Mouse (Mus musculus): ENCODE results near the gene Rrnad1. TPM values are rescaled to one million over a fixed set of nuclear protein-coding genes. Genes with fewer than 3 reads are reported as not detected.

Gene Rrnad1
- polyA plus RNA-seq, 1 experiment from 2014 or later, result 20.2 TPM

GRCm38 (mm10) chr3:87970939-87971488, 40.5 kb upstream of the Rrnad1 start, which contains the start of gene Nes:
Nes (plus strand) TSS chr3:87971078.
- peak; percentile 79 for ATAC-seq (ENCODE audit: low read depth)
- H3K4me2 ChIP-seq (ENCODE audit: low read depth, low read length), result peak within 1 kb of the TSS; percentile 90
- H3K27me3 ChIP-seq (ENCODE audit: control insufficient read depth, insufficient read depth, low read depth, low read length), result no peaks in the 10 kb centered on the region; the same call in 1 of the 2 replicates
- peaks cover 41% of the 10 kb centered on the region for H3K4me1 ChIP-seq (replicated peaks; ENCODE audit: control insufficient read depth, insufficient read depth, low read length)
- no peaks in the 10 kb centered on the region for H3K9me3 ChIP-seq (ENCODE audit: control insufficient read depth, low read length)
- H3K9ac ChIP-seq (ENCODE audit: low read length), result peak within 1 kb of the TSS; percentile 78
- no peaks in the 10 kb centered on the region for H3K36me3 ChIP-seq (ENCODE audit: control insufficient read depth, insufficient read depth, low read length)
- peak within 1 kb of the TSS; percentile 63 for H3K27ac ChIP-seq (ENCODE audit: low read length)
- H3K4me3 ChIP-seq (ENCODE audit: low read length), result peak within 1 kb of the TSS; percentile 61
- WGBS, result 0% methylated on average over 44 of the region's 44 CpGs

- H3K4me2 ChIP-seq (ENCODE audit: low read depth, low read length), result peak overlapping the region; percentile 90
- H3K4me3 ChIP-seq (ENCODE audit: low read length), result peak overlapping the region; percentile 61
- H3K4me1 ChIP-seq (replicated peaks; ENCODE audit: control insufficient read depth, insufficient read depth, low read length), result peaks cover 41% of the 10 kb centered on the region
- no peaks in the 10 kb centered on the region for H3K9me3 ChIP-seq (ENCODE audit: control insufficient read depth, low read length)
- H3K27ac ChIP-seq (ENCODE audit: low read length), result peak overlapping the region; percentile 63
- no peaks in the 10 kb centered on the region; the same call in 1 of the 2 replicates for H3K27me3 ChIP-seq (ENCODE audit: control insufficient read depth, insufficient read depth, low read depth, low read length)
- ATAC-seq (ENCODE audit: low read depth), result peak; percentile 15; the same call in 1 of the 2 replicates
- peak overlapping the region; percentile 78 for H3K9ac ChIP-seq (ENCODE audit: low read length)
- under 1% methylated on average over 21 of the region's 21 CpGs for WGBS
- H3K36me3 ChIP-seq (ENCODE audit: control insufficient read depth, insufficient read depth, low read length), result no peaks in the 10 kb centered on the region
Measured at GRCm38 (mm10) chr3:87970184-87970938, 39.8 kb upstream of the Rrnad1 start.

- Histone ChIP-seq H3K27ac (ENCODE audit: low read length) (peak overlapping the region; percentile 95), H3K27me3 (ENCODE audit: control insufficient read depth, insufficient read depth, low read depth, low read length) (no peaks in the 10 kb centered on the region), H3K9ac (ENCODE audit: low read length) (peak overlapping the region; percentile 79), H3K4me1 (replicated peaks; ENCODE audit: control insufficient read depth, insufficient read depth, low read length) (peaks cover 9% of the 10 kb centered on the region), H3K9me3 (ENCODE audit: control insufficient read depth, low read length) (no peaks in the 10 kb centered on the region), H3K4me3 (ENCODE audit: low read length) (peak overlapping the region; percentile 58), H3K4me2 (ENCODE audit: low read depth, low read length) (peak overlapping the region; percentile 76), H3K36me3 (ENCODE audit: control insufficient read depth, insufficient read depth, low read length) (no peaks in the 10 kb centered on the region)
- peak; percentile 99 for ATAC-seq (ENCODE audit: low read depth)
- WGBS, result under 1% methylated on average over 27 of the region's 27 CpGs
Measured at GRCm38 (mm10) chr3:87960586-87961191, 30.2 kb upstream of the Rrnad1 start.

- Histone ChIP-seq H3K9ac (ENCODE audit: low read length) (peak overlapping the region; percentile 79), H3K36me3 (ENCODE audit: control insufficient read depth, insufficient read depth, low read length) (no peaks in the 10 kb centered on the region), H3K27me3 (ENCODE audit: control insufficient read depth, insufficient read depth, low read depth, low read length) (no peaks in the 10 kb centered on the region), H3K4me3 (ENCODE audit: low read length) (peak overlapping the region; percentile 58), H3K27ac (ENCODE audit: low read length) (peak overlapping the region; percentile 95), H3K4me2 (ENCODE audit: low read depth, low read length) (peak overlapping the region; percentile 76), H3K9me3 (ENCODE audit: control insufficient read depth, low read length) (no peaks in the 10 kb centered on the region), H3K4me1 (replicated peaks; ENCODE audit: control insufficient read depth, insufficient read depth, low read length) (peaks cover 9% of the 10 kb centered on the region)
- 6% methylated on average over 10 of the region's 10 CpGs for WGBS
- no peak for ATAC-seq (ENCODE audit: low read depth)
Measured at GRCm38 (mm10) chr3:87960191-87960585, 29.7 kb upstream of the Rrnad1 start.

- Histone ChIP-seq H3K27ac (ENCODE audit: low read length) (no peak overlapping the region; the same call in 1 of the 2 replicates), H3K4me2 (ENCODE audit: low read depth, low read length) (no peak overlapping the region), H3K27me3 (ENCODE audit: control insufficient read depth, insufficient read depth, low read depth, low read length) (no peaks in the 10 kb centered on the region), H3K9me3 (ENCODE audit: control insufficient read depth, low read length) (no peaks in the 10 kb centered on the region), H3K4me3 (ENCODE audit: low read length) (no peak overlapping the region), H3K4me1 (replicated peaks; ENCODE audit: control insufficient read depth, insufficient read depth, low read length) (peaks cover 9% of the 10 kb centered on the region), H3K9ac (ENCODE audit: low read length) (no peak overlapping the region), H3K36me3 (ENCODE audit: control insufficient read depth, insufficient read depth, low read length) (no peaks in the 10 kb centered on the region)
- 67% methylated on average over 7 of the region's 7 CpGs for WGBS
- no peak for ATAC-seq (ENCODE audit: low read depth)
Measured at GRCm38 (mm10) chr3:87959371-87959770, 28.9 kb upstream of the Rrnad1 start.

GRCm38 (mm10) chr3:87958967-87959366, 28.4 kb upstream of the Rrnad1 start:
- no peak for ATAC-seq (ENCODE audit: low read depth)
- no peak overlapping the region for H3K9ac ChIP-seq (ENCODE audit: low read length)
- H3K36me3 ChIP-seq (ENCODE audit: control insufficient read depth, insufficient read depth, low read length), result no peaks in the 10 kb centered on the region
- H3K4me1 ChIP-seq (replicated peaks; ENCODE audit: control insufficient read depth, insufficient read depth, low read length), result peaks cover 9% of the 10 kb centered on the region
- H3K9me3 ChIP-seq (ENCODE audit: control insufficient read depth, low read length), result no peaks in the 10 kb centered on the region
- H3K4me2 ChIP-seq (ENCODE audit: low read depth, low read length), result no peak overlapping the region
- H3K27me3 ChIP-seq (ENCODE audit: control insufficient read depth, insufficient read depth, low read depth, low read length), result no peaks in the 10 kb centered on the region
- H3K27ac ChIP-seq (ENCODE audit: low read length), result no peak overlapping the region
- no peak overlapping the region for H3K4me3 ChIP-seq (ENCODE audit: low read length)
- WGBS, result 32% methylated on average over 1 of the region's 1 CpGs

GRCm38 (mm10) chr3:87958476-87958875, 28.0 kb upstream of the Rrnad1 start:
- WGBS, result 17% methylated on average over 4 of the region's 4 CpGs
- peaks cover 9% of the 10 kb centered on the region for H3K4me1 ChIP-seq (replicated peaks; ENCODE audit: control insufficient read depth, insufficient read depth, low read length)
- H3K27ac ChIP-seq (ENCODE audit: low read length), result no peak overlapping the region
- H3K4me2 ChIP-seq (ENCODE audit: low read depth, low read length), result no peak overlapping the region
- no peak for ATAC-seq (ENCODE audit: low read depth)
- H3K9me3 ChIP-seq (ENCODE audit: control insufficient read depth, low read length), result no peaks in the 10 kb centered on the region
- no peaks in the 10 kb centered on the region for H3K36me3 ChIP-seq (ENCODE audit: control insufficient read depth, insufficient read depth, low read length)
- H3K9ac ChIP-seq (ENCODE audit: low read length), result no peak overlapping the region
- no peak overlapping the region for H3K4me3 ChIP-seq (ENCODE audit: low read length)
- H3K27me3 ChIP-seq (ENCODE audit: control insufficient read depth, insufficient read depth, low read depth, low read length), result no peaks in the 10 kb centered on the region

GRCm38 (mm10) chr3:87958056-87958455, 27.5 kb upstream of the Rrnad1 start:
- no peaks in the 10 kb centered on the region for H3K9me3 ChIP-seq (ENCODE audit: control insufficient read depth, low read length)
- H3K27me3 ChIP-seq (ENCODE audit: control insufficient read depth, insufficient read depth, low read depth, low read length), result no peaks in the 10 kb centered on the region
- H3K9ac ChIP-seq (ENCODE audit: low read length), result no peak overlapping the region
- H3K4me3 ChIP-seq (ENCODE audit: low read length), result no peak overlapping the region
- no peak overlapping the region for H3K27ac ChIP-seq (ENCODE audit: low read length)
- no peak overlapping the region for H3K4me2 ChIP-seq (ENCODE audit: low read depth, low read length)
- 6% methylated on average over 1 of the region's 1 CpGs for WGBS
- no peak for ATAC-seq (ENCODE audit: low read depth)
- no peaks in the 10 kb centered on the region for H3K36me3 ChIP-seq (ENCODE audit: control insufficient read depth, insufficient read depth, low read length)
- H3K4me1 ChIP-seq (replicated peaks; ENCODE audit: control insufficient read depth, insufficient read depth, low read length), result peaks cover 9% of the 10 kb centered on the region

GRCm38 (mm10) chr3:87952440-87952839, 21.9 kb upstream of the Rrnad1 start:
- ATAC-seq (ENCODE audit: low read depth), result peak; percentile 91
- Histone ChIP-seq H3K9me3 (ENCODE audit: control insufficient read depth, low read length) (no peaks in the 10 kb centered on the region), H3K27me3 (ENCODE audit: control insufficient read depth, insufficient read depth, low read depth, low read length) (peaks cover 3% of the 10 kb centered on the region; the same call in 1 of the 2 replicates), H3K4me2 (ENCODE audit: low read depth, low read length) (peak overlapping the region; percentile 63), H3K9ac (ENCODE audit: low read length) (peak overlapping the region; percentile 64), H3K4me1 (replicated peaks; ENCODE audit: control insufficient read depth, insufficient read depth, low read length) (peaks cover 34% of the 10 kb centered on the region), H3K4me3 (ENCODE audit: low read length) (peak overlapping the region; percentile 46), H3K27ac (ENCODE audit: low read length) (peak overlapping the region; percentile 64), H3K36me3 (ENCODE audit: control insufficient read depth, insufficient read depth, low read length) (no peaks in the 10 kb centered on the region)
- 3% methylated on average over 5 of the region's 5 CpGs for WGBS
